Comparison of ENCODE assay signal across 20 mouse cellular contexts in the genomic region with DNA sequence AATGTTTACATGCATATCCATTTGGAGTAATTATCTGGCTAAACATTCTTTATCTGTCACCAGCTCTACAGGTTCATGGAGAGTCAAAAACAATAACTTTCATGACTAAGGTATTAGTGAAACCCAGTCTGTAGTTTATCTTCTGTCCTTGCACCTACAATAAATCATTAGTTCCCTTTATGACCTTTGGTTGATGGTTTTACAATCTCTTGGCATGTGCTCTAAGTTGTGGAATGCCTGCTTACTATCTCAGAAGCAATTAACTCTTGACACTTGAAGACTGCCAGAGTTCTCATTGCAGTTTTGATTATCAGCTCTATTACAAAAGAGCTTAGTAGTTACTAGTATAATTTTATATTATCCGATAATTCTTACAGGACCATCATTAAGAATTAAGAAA. TPM values are rescaled to one million over a fixed set of nuclear protein-coding genes. Genes with fewer than 3 reads are reported as not detected.
"Had no signal": no experiment of that assay in that cellular context is flagged by ENCODE, and none has a peak within 500 bp of the region (broad histone marks: within the 10 kb centered on the region; RNA-seq: fewer than 3 reads in every experiment).

No protein-coding gene starts in this region.

- H3K27ac ChIP-seq: limb, embryonic 12.5 days; limb, embryonic 15.5 days; liver, embryonic 14.5 days had no signal

- H3K4me2 ChIP-seq: limb, embryonic 12.5 days; limb, embryonic 15.5 days; liver, embryonic 11.5 days; lung, embryonic 14.5 days; midbrain, embryonic 11.5 days had no signal

- DNase-seq: kidney, adult 18-20 months; kidney, postnatal 4 days; left cerebral cortex, postnatal 4 days; liver, postnatal 0 days; lung, embryonic 14.5 days; lung, postnatal 36 days; midbrain, embryonic 14.5 days; thymus, adult 18-20 months; thymus, postnatal 36 days had no signal

- H3K4me1 ChIP-seq: limb, embryonic 12.5 days; limb, embryonic 15.5 days; megakaryocyte, embryonic 14.5 days had no signal

- H3K9ac ChIP-seq: limb, embryonic 12.5 days; limb, embryonic 15.5 days; liver, embryonic 14.5 days; liver, postnatal 0 days; lung, embryonic 14.5 days had no signal

- H3K36me3 ChIP-seq: limb, embryonic 12.5 days; limb, embryonic 15.5 days had no signal

- ATAC-seq: liver, postnatal 0 days; lung, postnatal 0 days had no signal

- H3K27me3 ChIP-seq: limb, embryonic 12.5 days; limb, embryonic 15.5 days; megakaryocyte, embryonic 14.5 days had no signal

- H3K4me3 ChIP-seq: limb, embryonic 12.5 days; limb, embryonic 15.5 days; megakaryocyte, embryonic 14.5 days had no signal

- H3K9me3 ChIP-seq: limb, embryonic 12.5 days; limb, embryonic 15.5 days had no signal

RNA-seq across cellular contexts. Expression of a gene that starts 36.6 kb away (rescaled TPM):
- polyA plus RNA-seq: kidney, embryonic 14.5 days; limb, embryonic 12.5 days; limb, embryonic 15.5 days; liver, embryonic 14.5 days; liver, postnatal 0 days; lung, embryonic 14.5 days; lung, postnatal 0 days; midbrain, embryonic 11.5 days; midbrain, embryonic 14.5 days had no signal

RNA-seq across cellular contexts. Expression of a gene that starts 39.8 kb away (rescaled TPM):
- polyA plus RNA-seq: limb, embryonic 12.5 days; midbrain, embryonic 11.5 days; midbrain, embryonic 14.5 days; neural tube, embryonic 11.5 days; neural tube, embryonic 14.5 days; urinary bladder, adult 2 months had no signal
